Mouse (Mus musculus) midbrain, embryonic 11.5 days (tissue): ENCODE results near the gene Gm17019. TPM values are rescaled to one million over a fixed set of nuclear protein-coding genes. Genes with fewer than 3 reads are reported as not detected.
A peak's percentile ranks its signal among the peaks of the same experiment; 100 is the strongest.
"Not testable (repeated sequence)": the region's sequence is repeated elsewhere in the genome, so short reads cannot be mapped to it uniquely, and the experiment has no call there.

Experiments
- ATAC-seq: fragments of 200-750 bp; cut with Nextera tagmentation; 2 replicates; pipeline ENCODE4 v1.8.0; 2017; ENCODE audit warnings: moderate TSS enrichment, moderate library complexity; ENCODE audit not compliant: low FRiP score
- DNase-seq: peaks from one replicate; pipeline ENCODE4 v3.0.0; 2015; ENCODE audit warnings: low spot score; ENCODE audit errors: missing footprints
- H3K27ac ChIP-seq: fragments of 300-500 bp; sonication (generic); 2 replicates; pipeline ENCODE4 v1.5.1; 2014; ENCODE audit warnings: low read depth, low read length
- H3K27me3 ChIP-seq: fragments of 300-500 bp; sonication (generic); 2 replicates; pipeline ENCODE4 v1.6.1; 2014; ENCODE audit warnings: mild to moderate bottlenecking, low read length, moderate library complexity, mixed read lengths; ENCODE audit not compliant: control insufficient read depth, insufficient read depth
- H3K36me3 ChIP-seq: fragments of 300-500 bp; sonication (generic); 2 replicates; pipeline ENCODE4 v1.6.1; 2014; ENCODE audit warnings: mild to moderate bottlenecking, low read length, moderate library complexity, mixed read lengths; ENCODE audit not compliant: control insufficient read depth, insufficient read depth
- H3K4me1 ChIP-seq: fragments of 300-500 bp; sonication (generic); 2 replicates; pipeline ENCODE4 v1.6.1; 2014; ENCODE audit warnings: low read length; ENCODE audit not compliant: control insufficient read depth, insufficient read depth
- H3K4me2 ChIP-seq: fragments of 300-500 bp; sonication (generic); 2 replicates; pipeline ENCODE4 v1.6.1; 2014; ENCODE audit warnings: mild to moderate bottlenecking, moderate library complexity
- H3K4me3 ChIP-seq: fragments of 300-500 bp; sonication (generic); 2 replicates; pipeline ENCODE4 v1.5.1; 2014; ENCODE audit warnings: low read depth, low read length
- H3K9ac ChIP-seq: fragments of 300-500 bp; sonication (generic); 2 replicates; pipeline ENCODE4 v1.6.1; 2014; ENCODE audit warnings: low read length
- H3K9me3 ChIP-seq: fragments of 300-500 bp; sonication (generic); 2 replicates; pipeline ENCODE4 v1.6.1; 2016; ENCODE audit warnings: low read length; ENCODE audit not compliant: control insufficient read depth
- WGBS: fragments of 180-500 bp; shearing (Covaris S2); extraction: QIAGEN DNeasy Blood & Tissue Kit; methylation state at CpG from one replicate; pipeline ENCODE4 v1.1.7; 2014; 5-methylcytosine and 5-hydroxymethylcytosine counted together
- polyA plus RNA-seq: library from polyadenylated mRNA; unstranded; fragments of >200 nt; fragmentation: Nextera tagmentation; extraction: Ambion mirVana; gene quantifications from 2 replicates; pipeline ENCODE4 v1.2.1, GENCODE M21; 2014

Gm17019 gene
- polyA plus RNA-seq, 1 experiment from 2014 or later = not detected

DNA sequence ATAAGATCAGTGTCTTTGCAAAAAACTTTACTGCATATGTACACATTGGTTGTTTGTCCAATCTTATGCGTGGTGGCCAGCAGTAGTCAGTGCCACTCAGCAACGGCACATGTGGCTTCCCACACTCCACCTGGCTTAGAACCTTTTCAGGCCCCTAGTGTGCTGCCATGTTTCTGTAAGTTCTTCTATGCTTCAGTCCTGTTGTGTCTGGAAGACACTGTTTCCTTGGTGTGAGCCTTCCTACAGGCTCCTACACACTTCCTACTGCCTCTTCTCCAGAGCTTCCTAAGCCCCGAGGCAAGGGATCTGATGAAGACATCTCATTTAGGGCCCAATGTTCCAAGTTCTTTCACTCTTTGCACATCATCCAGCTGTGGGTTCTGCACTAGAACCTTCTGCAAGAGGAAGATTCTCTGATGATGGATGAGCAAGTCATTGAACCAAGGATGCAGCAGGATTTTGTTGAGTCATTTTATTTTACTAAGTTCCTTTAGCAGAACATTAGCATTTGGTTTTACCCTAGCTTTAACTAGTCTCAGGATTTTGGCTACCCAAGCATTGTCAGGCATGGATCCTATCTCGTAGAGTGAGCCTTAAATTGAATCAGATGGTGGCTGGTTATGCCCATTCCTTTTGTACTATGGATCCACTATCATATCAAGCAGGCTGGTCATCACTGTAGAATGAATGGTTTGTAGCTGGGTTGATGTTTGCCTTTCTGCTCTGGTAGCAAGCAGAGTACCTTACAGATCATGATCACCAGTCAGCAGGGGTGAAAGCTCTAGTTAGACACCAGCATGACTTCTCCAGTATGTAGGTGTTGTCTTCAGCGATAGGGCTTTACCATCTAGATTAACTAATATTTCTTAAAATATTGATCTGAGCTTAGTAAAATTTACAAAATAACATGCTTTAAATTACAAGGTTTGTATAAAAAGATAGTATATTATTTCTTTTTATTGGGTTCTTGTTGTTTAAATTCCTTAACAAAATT lies 27.9 kb downstream of the Gm17019 start:
- H3K4me1 ChIP-seq, H3K9me3 ChIP-seq, H3K9ac ChIP-seq, H3K27me3 ChIP-seq, H3K4me2 ChIP-seq, DNase-seq, H3K36me3 ChIP-seq, H3K27ac ChIP-seq, H3K4me3 ChIP-seq: not testable (repeated sequence)
- peak; percentile 88 for ATAC-seq
- WGBS = 73% methylated on average over 5 of the region's 5 CpGs

DNA sequence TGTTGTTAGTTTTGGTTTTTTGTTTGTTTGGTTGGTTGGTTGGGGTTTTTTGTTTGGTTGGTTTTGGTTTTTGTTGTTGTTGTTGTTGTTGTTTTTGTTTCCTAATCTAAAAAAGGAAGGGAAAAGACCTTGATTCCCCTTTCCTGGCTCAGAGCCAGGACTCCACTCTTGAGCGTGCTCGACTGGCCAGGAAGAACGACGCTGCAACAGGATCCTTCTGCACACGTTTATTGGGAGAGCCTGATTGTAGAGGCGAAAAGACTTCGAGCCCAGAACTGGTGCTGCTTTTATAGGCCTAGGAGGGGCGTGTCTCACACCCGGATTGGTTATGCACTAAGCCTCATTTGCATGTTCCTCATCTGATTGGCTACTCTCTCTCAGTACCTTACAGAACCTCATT lies 34.7 kb downstream of the Gm17019 start:
- H3K9me3 ChIP-seq = not testable (repeated sequence)
- WGBS = 82% methylated on average over 9 of the region's 9 CpGs
- ATAC-seq = 0 out of 2 replicates have a peak, but pooled peaks have one; percentile 30

DNA sequence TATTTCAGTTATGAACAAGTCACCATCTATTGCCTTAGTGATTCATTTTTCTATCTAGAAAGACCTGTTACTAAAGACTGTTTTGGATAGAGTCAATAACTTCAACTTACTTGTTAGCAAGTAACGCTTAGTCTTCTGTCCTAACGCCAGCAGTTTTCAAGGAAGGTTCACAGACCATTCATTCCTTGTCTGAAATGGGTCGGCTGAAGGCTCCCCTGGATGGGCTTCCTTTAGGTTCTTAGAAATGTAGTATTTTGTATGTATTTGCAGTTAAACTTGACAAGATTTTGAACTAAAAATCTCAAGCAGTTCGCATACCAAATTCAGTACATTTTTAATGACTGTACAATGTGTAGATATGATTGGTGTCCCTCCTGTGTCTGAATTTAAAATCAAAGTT lies 35.2 kb downstream of the Gm17019 start:
- WGBS = 82% methylated on average over 4 of the region's 4 CpGs
- not testable (repeated sequence) for ATAC-seq, H3K27ac ChIP-seq, H3K9ac ChIP-seq, H3K4me2 ChIP-seq, H3K36me3 ChIP-seq, H3K4me1 ChIP-seq, H3K27me3 ChIP-seq, H3K4me3 ChIP-seq, H3K9me3 ChIP-seq, DNase-seq

More for the DNA sequence above, 34.7 kb downstream of the Gm17019 start:
- not testable (repeated sequence) for H3K27me3 ChIP-seq, H3K9ac ChIP-seq, H3K4me1 ChIP-seq, H3K4me2 ChIP-seq, H3K4me3 ChIP-seq, H3K36me3 ChIP-seq, H3K27ac ChIP-seq, DNase-seq

DNA sequence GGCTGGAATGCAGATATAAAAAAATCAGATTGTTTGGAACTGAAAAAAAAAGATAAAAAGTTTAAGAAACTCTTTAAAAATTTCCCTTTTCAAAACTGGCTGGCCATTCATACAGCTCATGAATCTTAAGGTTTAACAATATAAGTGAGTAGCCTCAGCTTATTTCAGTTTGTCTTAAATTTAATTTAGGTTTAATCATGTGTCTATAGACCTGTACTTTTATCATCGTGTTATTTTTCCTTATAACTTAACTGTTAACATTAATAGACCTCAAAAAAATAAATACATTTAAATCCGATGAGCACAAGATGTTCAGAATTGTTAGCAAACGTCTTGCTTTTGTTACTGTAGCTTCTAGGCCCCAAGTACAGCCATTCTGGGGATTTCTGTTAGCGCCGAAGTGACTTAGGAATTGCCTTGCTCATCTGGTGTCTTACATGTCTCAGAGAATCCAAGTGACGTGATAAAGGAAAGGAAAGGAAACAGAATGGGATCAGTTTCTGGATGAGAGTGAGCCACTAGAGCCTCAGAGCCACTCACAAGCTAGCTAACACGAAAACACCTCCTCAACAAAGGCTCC lies 36.0 kb downstream of the Gm17019 start:
- H3K27ac ChIP-seq, H3K4me1 ChIP-seq, H3K36me3 ChIP-seq, H3K4me2 ChIP-seq, ATAC-seq, H3K4me3 ChIP-seq, DNase-seq, H3K9me3 ChIP-seq, H3K9ac ChIP-seq, H3K27me3 ChIP-seq: not testable (repeated sequence)
- 75% methylated on average over 6 of the region's 7 CpGs for WGBS

DNA sequence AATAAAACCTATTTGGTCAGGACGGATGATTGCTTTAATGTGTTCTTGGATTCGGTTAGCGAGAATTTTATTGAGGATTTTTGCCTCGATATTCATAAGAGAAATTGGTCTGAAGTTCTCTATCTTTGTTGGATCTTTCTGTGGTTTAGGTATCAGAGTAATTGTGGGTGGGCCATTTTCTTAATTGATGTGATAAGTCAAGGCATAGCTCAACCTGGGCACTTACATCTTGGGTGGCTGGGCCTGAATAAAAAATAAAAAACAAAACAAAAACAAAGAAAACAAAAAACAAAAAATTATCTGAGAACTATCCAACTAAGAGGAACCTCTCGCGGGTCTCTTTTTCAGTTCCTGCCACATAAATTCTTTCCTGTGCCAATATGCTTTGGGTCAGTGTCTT lies 38.7 kb downstream of the Gm17019 start:
- not testable (repeated sequence) for H3K4me3 ChIP-seq, DNase-seq, H3K4me2 ChIP-seq, H3K36me3 ChIP-seq, H3K4me1 ChIP-seq, H3K27me3 ChIP-seq, H3K27ac ChIP-seq, H3K9ac ChIP-seq
- peak; percentile 74 for ATAC-seq
- WGBS = 89% methylated on average over 6 of the region's 6 CpGs
- peaks cover 11% of the 10 kb centered on the region for H3K9me3 ChIP-seq

DNA sequence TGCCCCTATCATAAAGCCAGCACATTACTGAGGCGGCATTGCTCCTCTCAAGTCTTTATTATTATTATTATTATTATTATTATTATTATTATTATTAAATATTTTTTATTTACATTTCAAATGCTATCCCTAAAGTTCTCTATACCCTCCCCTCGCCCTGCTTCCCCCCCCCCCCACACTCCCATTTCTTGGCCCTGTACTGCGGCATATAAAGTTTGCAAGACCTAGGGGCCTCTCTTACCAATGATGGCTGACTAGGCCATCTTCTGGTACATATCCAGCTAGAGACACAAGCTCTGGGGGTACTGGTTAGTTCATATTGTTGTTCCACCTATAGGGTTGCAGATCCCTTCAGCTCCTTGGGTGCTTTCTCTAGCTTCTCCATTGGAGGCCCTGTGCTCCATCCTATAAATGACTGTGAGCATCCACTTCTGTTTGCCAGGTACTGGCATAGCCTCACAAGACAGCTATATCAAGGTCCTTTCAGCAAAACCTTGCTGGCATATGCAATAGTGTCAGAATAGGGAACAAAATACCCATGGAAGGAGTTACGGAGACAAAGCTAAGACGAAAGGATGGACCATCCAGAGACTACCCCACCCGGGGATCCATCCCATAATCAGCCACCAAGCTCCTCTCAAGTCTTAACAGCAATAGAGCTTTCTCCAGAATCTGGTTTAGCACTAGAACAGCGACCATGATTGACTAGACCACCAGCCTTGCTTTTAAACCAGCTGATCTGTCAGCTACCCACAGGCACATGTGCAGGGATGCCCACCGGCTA lies 42.2 kb downstream of the Gm17019 start:
- not testable (repeated sequence) for H3K4me2 ChIP-seq, H3K4me1 ChIP-seq, H3K4me3 ChIP-seq, H3K27ac ChIP-seq, DNase-seq, H3K36me3 ChIP-seq, H3K9ac ChIP-seq, H3K9me3 ChIP-seq, H3K27me3 ChIP-seq
- 0 out of 2 replicates have a peak, but pooled peaks have one; percentile 38 for ATAC-seq
- 72% methylated on average over 7 of the region's 8 CpGs for WGBS

DNA sequence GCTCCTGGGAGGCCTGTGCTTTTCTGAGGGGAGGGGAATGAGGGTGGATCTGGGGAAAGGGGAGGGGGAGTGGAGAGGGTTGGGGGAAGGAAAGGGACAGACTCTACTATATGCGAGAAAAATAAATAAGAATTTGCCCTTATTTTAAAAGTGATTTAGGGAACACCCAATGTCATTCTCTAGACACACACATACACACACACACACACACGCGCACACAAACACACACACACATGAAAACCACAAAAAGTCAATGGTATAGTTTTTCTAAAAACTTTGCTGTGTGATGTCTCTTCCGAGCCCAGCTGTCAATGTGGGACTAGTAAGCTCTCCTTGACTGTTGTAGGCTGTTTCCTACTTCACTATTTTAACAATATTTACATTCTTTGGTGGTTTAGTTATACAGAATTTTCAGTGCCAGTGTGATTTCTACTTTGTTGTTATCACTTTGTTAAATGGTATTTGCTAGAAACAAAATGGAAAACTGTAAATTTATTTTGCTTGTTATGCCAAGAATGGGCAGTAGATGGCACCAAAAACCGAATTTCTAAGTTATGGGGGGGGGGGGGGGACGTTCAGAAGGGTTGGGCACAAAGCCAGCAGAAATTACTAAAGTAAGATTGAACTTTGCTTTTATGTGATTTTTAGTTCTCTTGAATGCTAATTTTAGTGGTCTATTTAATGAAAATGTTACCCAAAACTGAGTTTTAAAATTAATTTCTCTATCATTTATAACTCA lies 46.0 kb downstream of the Gm17019 start:
- 36% methylated on average over 5 of the region's 6 CpGs for WGBS
- not testable (repeated sequence) for H3K9ac ChIP-seq, DNase-seq, H3K4me1 ChIP-seq, H3K27ac ChIP-seq, H3K36me3 ChIP-seq, H3K4me3 ChIP-seq, H3K4me2 ChIP-seq, H3K27me3 ChIP-seq
- ATAC-seq = peak; percentile 73
- H3K9me3 ChIP-seq = peaks cover 11% of the 10 kb centered on the region
